Mouse (Mus musculus) midbrain, embryonic 15.5 days (tissue): ENCODE data around the gene Tns3. TPM values are rescaled to one million over a fixed set of nuclear protein-coding genes. Genes with fewer than 3 reads are reported as not detected.
A peak's percentile ranks its signal among the peaks of the same experiment; 100 is the strongest.

ENCODE experiments used
- ATAC-seq: fragments of 200-750 bp; cut with Nextera tagmentation; replicated peaks from 2 replicates; pipeline ENCODE4 v1.8.0; 2017; ENCODE audit warnings: moderate TSS enrichment
- H3K27ac ChIP-seq: fragments of 300-500 bp; sonication (generic); 2 replicates; pipeline ENCODE4 v1.5.1; 2015; ENCODE audit warnings: mild to moderate bottlenecking, inconsistent platforms
- H3K27me3 ChIP-seq: fragments of 300-500 bp; sonication (generic); replicated peaks from 2 replicates; pipeline ENCODE4 v1.6.1; 2015; ENCODE audit warnings: inconsistent platforms
- H3K36me3 ChIP-seq: fragments of 300-500 bp; sonication (generic); replicated peaks from 2 replicates; pipeline ENCODE4 v1.6.1; 2015; ENCODE audit warnings: inconsistent platforms
- H3K4me1 ChIP-seq: fragments of 300-500 bp; sonication (generic); 2 replicates; pipeline ENCODE4 v1.6.1; 2015; ENCODE audit warnings: inconsistent platforms
- H3K4me2 ChIP-seq: fragments of 300-500 bp; sonication (generic); 2 replicates; pipeline ENCODE4 v1.6.1; 2015; ENCODE audit warnings: inconsistent platforms, mild to moderate bottlenecking, moderate library complexity
- H3K4me3 ChIP-seq: fragments of 300-500 bp; sonication (generic); 2 replicates; pipeline ENCODE4 v1.5.1; 2015; ENCODE audit warnings: mild to moderate bottlenecking, inconsistent platforms
- H3K9ac ChIP-seq: fragments of 300-500 bp; sonication (generic); 2 replicates; pipeline ENCODE4 v1.6.1; 2015; ENCODE audit warnings: mild to moderate bottlenecking, inconsistent platforms
- H3K9me3 ChIP-seq: fragments of 300-500 bp; sonication (generic); 2 replicates; pipeline ENCODE4 v1.6.1; 2016; ENCODE audit warnings: inconsistent platforms
- WGBS: fragments of 180-500 bp; shearing (Covaris S2); methylation state at CpG from one replicate; pipeline ENCODE4 v1.1.7; 2015; ENCODE audit warnings: mixed read lengths; 5-methylcytosine and 5-hydroxymethylcytosine counted together
- polyA plus RNA-seq: library from polyadenylated mRNA; unstranded; fragments of >200 nt; fragmentation: Nextera tagmentation; extraction: Ambion mirVana; gene quantifications from 2 replicates; pipeline ENCODE4 v1.2.1, GENCODE M21; 2015

The Tns3 gene
- polyA plus RNA-seq, 1 experiment from 2014 or later, result 6.1 TPM

- no peak overlapping the region for H3K27ac ChIP-seq
- no peaks in the 10 kb centered on the region for H3K9me3 ChIP-seq
- H3K4me2 ChIP-seq, result no peak overlapping the region
- H3K4me3 ChIP-seq, result no peak overlapping the region
- ATAC-seq, result peak; percentile 17; the same call in 1 of the 2 replicates
- peaks cover 27% of the 10 kb centered on the region for H3K4me1 ChIP-seq
- no peak overlapping the region for H3K9ac ChIP-seq
- H3K27me3 ChIP-seq, result no peaks in the 10 kb centered on the region; the same call in 1 of the 2 replicates
- WGBS, result 56% methylated on average over 6 of the region's 6 CpGs
- no peaks in the 10 kb centered on the region for H3K36me3 ChIP-seq
Measured at GRCm38 (mm10) chr11:8692162-8692535, 27.8 kb upstream of the Tns3 start.

GRCm38 (mm10) chr11:8691605-8692004 is 27.3 kb upstream of the Tns3 start:
- no peaks in the 10 kb centered on the region for H3K36me3 ChIP-seq
- WGBS, result 47% methylated on average over 4 of the region's 4 CpGs
- no peaks in the 10 kb centered on the region; the same call in 1 of the 2 replicates for H3K27me3 ChIP-seq
- no peaks in the 10 kb centered on the region for H3K9me3 ChIP-seq
- no peak for ATAC-seq
- peaks cover 27% of the 10 kb centered on the region for H3K4me1 ChIP-seq
- no peak overlapping the region for H3K4me2 ChIP-seq
- H3K9ac ChIP-seq, result no peak overlapping the region
- no peak overlapping the region for H3K27ac ChIP-seq
- no peak overlapping the region for H3K4me3 ChIP-seq

- Histone ChIP-seq H3K4me1 (peaks cover 27% of the 10 kb centered on the region), H3K9me3 (no peaks in the 10 kb centered on the region), H3K9ac (no peak overlapping the region), H3K36me3 (no peaks in the 10 kb centered on the region), H3K27me3 (no peaks in the 10 kb centered on the region; the same call in 1 of the 2 replicates), H3K27ac (no peak overlapping the region), H3K4me2 (no peak overlapping the region), H3K4me3 (no peak overlapping the region)
- ATAC-seq, result no peak
- 53% methylated on average over 4 of the region's 4 CpGs for WGBS
Measured at GRCm38 (mm10) chr11:8690633-8691032, 26.3 kb upstream of the Tns3 start.

- ATAC-seq, result no peak
- Histone ChIP-seq H3K27ac (no peak overlapping the region), H3K4me1 (peaks cover 27% of the 10 kb centered on the region), H3K4me2 (no peak overlapping the region), H3K27me3 (no peaks in the 10 kb centered on the region; the same call in 1 of the 2 replicates), H3K36me3 (no peaks in the 10 kb centered on the region), H3K9me3 (no peaks in the 10 kb centered on the region), H3K9ac (no peak overlapping the region), H3K4me3 (no peak overlapping the region)
- 88% methylated on average over 7 of the region's 7 CpGs for WGBS
Measured at GRCm38 (mm10) chr11:8689515-8689914, 25.2 kb upstream of the Tns3 start.

- H3K27ac ChIP-seq, result no peak overlapping the region
- H3K27me3 ChIP-seq, result no peaks in the 10 kb centered on the region; the same call in 1 of the 2 replicates
- H3K9ac ChIP-seq, result no peak overlapping the region
- H3K4me3 ChIP-seq, result no peak overlapping the region
- 94% methylated on average over 8 of the region's 8 CpGs for whole genome bisulfite sequencing
- no peaks in the 10 kb centered on the region for H3K9me3 ChIP-seq
- ATAC-seq, result no peak
- no peaks in the 10 kb centered on the region for H3K36me3 ChIP-seq
- peaks cover 27% of the 10 kb centered on the region for H3K4me1 ChIP-seq
- no peak overlapping the region for H3K4me2 ChIP-seq
Measured at GRCm38 (mm10) chr11:8688907-8689306, 24.6 kb upstream of the Tns3 start.

GRCm38 (mm10) chr11:8686501-8686900 is 22.2 kb upstream of the Tns3 start:
- WGBS, result 83% methylated on average over 3 of the region's 3 CpGs
- peaks cover 7% of the 10 kb centered on the region; the same call in 1 of the 2 replicates for H3K4me1 ChIP-seq
- H3K4me2 ChIP-seq, result no peak overlapping the region
- H3K27me3 ChIP-seq, result no peaks in the 10 kb centered on the region; the same call in 1 of the 2 replicates
- no peaks in the 10 kb centered on the region for H3K9me3 ChIP-seq
- H3K4me3 ChIP-seq, result no peak overlapping the region
- H3K9ac ChIP-seq, result no peak overlapping the region
- no peak overlapping the region for H3K27ac ChIP-seq
- no peaks in the 10 kb centered on the region for H3K36me3 ChIP-seq
- no peak for ATAC-seq

GRCm38 (mm10) chr11:8686061-8686460 is 21.7 kb upstream of the Tns3 start:
- H3K9me3 ChIP-seq, result no peaks in the 10 kb centered on the region
- H3K36me3 ChIP-seq, result no peaks in the 10 kb centered on the region
- no peak overlapping the region for H3K4me3 ChIP-seq
- H3K9ac ChIP-seq, result no peak overlapping the region
- H3K4me2 ChIP-seq, result no peak overlapping the region
- peaks cover 2% of the 10 kb centered on the region; the same call in 1 of the 2 replicates for H3K4me1 ChIP-seq
- H3K27me3 ChIP-seq, result no peaks in the 10 kb centered on the region
- no peak for ATAC-seq
- WGBS, result 91% methylated on average over 1 of the region's 1 CpGs
- H3K27ac ChIP-seq, result no peak overlapping the region

GRCm38 (mm10) chr11:8685195-8685594 is 20.9 kb upstream of the Tns3 start:
- 61% methylated on average over 3 of the region's 3 CpGs for WGBS
- no peaks in the 10 kb centered on the region for H3K4me1 ChIP-seq
- H3K4me2 ChIP-seq, result no peak overlapping the region
- H3K27me3 ChIP-seq, result no peaks in the 10 kb centered on the region
- no peaks in the 10 kb centered on the region for H3K9me3 ChIP-seq
- no peaks in the 10 kb centered on the region for H3K36me3 ChIP-seq
- ATAC-seq, result no peak
- no peak overlapping the region for H3K27ac ChIP-seq
- no peak overlapping the region for H3K4me3 ChIP-seq
- no peak overlapping the region for H3K9ac ChIP-seq

- no peak for ATAC-seq
- H3K4me1 ChIP-seq, result no peaks in the 10 kb centered on the region
- H3K36me3 ChIP-seq, result no peaks in the 10 kb centered on the region
- H3K9me3 ChIP-seq, result no peaks in the 10 kb centered on the region
- H3K4me3 ChIP-seq, result no peak overlapping the region
- no peak overlapping the region for H3K27ac ChIP-seq
- H3K9ac ChIP-seq, result no peak overlapping the region
- H3K4me2 ChIP-seq, result no peak overlapping the region
- no peaks in the 10 kb centered on the region for H3K27me3 ChIP-seq
- WGBS, result 94% methylated on average over 5 of the region's 5 CpGs
Measured at GRCm38 (mm10) chr11:8684262-8684661, 19.9 kb upstream of the Tns3 start.

GRCm38 (mm10) chr11:8681356-8681755 is 17.0 kb upstream of the Tns3 start:
- Histone ChIP-seq H3K4me1 (no peaks in the 10 kb centered on the region), H3K4me3 (no peak overlapping the region), H3K9me3 (no peaks in the 10 kb centered on the region), H3K4me2 (no peak overlapping the region), H3K36me3 (no peaks in the 10 kb centered on the region), H3K27me3 (no peaks in the 10 kb centered on the region), H3K27ac (no peak overlapping the region), H3K9ac (no peak overlapping the region)
- 62% methylated on average over 3 of the region's 3 CpGs for WGBS
- no peak for ATAC-seq

- H3K9ac ChIP-seq, result no peak overlapping the region
- H3K9me3 ChIP-seq, result no peaks in the 10 kb centered on the region
- no peak for ATAC-seq
- H3K4me3 ChIP-seq, result no peak overlapping the region
- WGBS, result 37% methylated on average over 7 of the region's 7 CpGs
- no peaks in the 10 kb centered on the region for H3K4me1 ChIP-seq
- H3K27ac ChIP-seq, result no peak overlapping the region
- H3K4me2 ChIP-seq, result no peak overlapping the region
- H3K27me3 ChIP-seq, result no peaks in the 10 kb centered on the region
- no peaks in the 10 kb centered on the region for H3K36me3 ChIP-seq
Measured at GRCm38 (mm10) chr11:8680650-8681049, 16.3 kb upstream of the Tns3 start.

- Histone ChIP-seq H3K9ac (no peak overlapping the region), H3K4me3 (no peak overlapping the region), H3K4me1 (no peaks in the 10 kb centered on the region), H3K9me3 (no peaks in the 10 kb centered on the region), H3K27me3 (no peaks in the 10 kb centered on the region), H3K36me3 (no peaks in the 10 kb centered on the region), H3K27ac (no peak overlapping the region), H3K4me2 (no peak overlapping the region)
- no peak for ATAC-seq
- WGBS, result 88% methylated on average over 5 of the region's 5 CpGs
Measured at GRCm38 (mm10) chr11:8679221-8679620, 14.9 kb upstream of the Tns3 start.

GRCm38 (mm10) chr11:8678260-8678995 is 14.1 kb upstream of the Tns3 start:
- Histone ChIP-seq H3K9ac (no peak overlapping the region), H3K4me2 (no peak overlapping the region), H3K9me3 (no peaks in the 10 kb centered on the region), H3K4me1 (no peaks in the 10 kb centered on the region), H3K4me3 (no peak overlapping the region), H3K36me3 (no peaks in the 10 kb centered on the region), H3K27ac (no peak overlapping the region), H3K27me3 (no peaks in the 10 kb centered on the region)
- ATAC-seq, result no peak
- 93% methylated on average over 12 of the region's 12 CpGs for WGBS
